Mouse (Mus musculus): Measurements from ENCODE around the gene Ccdc163.

Ccdc163 gene

DNA sequence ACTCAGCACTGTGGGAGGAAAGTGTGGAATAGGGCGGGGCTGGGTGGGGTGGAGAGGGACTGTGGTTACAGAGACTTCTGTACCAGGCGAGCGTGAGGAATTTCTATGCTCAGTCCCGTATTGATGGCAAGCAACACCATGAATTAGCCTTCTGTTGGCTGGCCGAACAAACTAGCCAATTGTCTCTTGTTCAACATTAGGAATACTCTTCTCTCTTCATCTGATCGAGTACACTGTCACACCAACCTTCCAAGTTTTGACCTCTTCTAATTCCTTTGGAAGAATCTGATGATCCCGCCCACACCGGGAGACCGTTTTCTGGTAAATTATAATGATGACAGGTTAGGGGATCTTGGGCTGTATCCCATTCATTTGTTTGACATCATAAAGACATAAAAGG lies 643 bp upstream of the Ccdc163 start:
- DNase-seq = peak; percentile 61

DNA sequence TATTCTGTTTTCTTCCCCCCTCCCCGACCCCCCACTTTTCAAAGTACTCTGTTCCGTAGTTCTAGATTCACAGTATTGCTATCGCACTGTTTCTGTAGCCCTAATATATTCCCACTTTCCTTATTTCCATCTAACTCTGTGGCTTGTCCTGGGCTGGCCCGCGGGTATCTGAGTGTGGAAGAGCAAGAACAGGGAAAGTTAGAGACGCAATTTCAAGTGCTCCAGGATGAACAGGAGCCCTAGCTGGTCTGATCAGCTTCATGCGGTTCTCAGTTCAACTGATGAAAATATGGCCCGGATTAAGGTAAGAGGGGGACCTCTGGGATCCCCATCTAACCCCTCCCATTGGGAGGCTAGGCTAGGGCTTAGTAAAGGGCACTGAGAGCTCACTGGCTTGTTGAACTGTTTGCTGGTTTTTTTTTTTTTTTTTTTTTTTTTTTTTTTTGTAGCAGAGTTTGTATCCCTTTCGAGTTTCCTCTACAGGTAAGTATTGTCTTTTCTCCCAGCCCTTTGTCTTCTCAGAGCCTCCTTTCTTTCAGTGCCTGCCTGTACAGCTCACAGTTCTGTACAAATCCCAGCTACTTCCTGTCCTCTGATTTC lies 582 bp downstream of the Ccdc163 start:
- DNase-seq = peak; percentile 48

DNA sequence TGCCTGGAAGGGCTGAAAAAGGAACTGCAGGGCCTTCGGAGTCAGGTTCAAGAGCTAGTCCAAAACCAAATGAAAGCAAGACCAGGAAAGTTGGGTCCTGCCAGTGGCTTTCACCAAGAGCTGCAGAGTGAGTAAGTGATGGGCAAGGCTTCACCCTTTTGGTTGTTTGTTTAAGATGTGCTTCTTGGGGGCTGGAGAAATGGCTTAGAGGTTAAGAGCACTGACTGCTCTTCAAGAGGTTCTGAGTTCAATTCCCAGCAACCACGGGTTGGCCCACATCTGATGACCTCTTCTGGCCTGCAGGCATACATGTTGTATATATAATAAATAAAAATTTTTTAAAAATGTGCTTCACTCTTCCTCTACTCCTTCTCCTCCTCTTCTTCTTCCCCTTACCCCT lies 1.8 kb downstream of the Ccdc163 start:
- DNase-seq = no peak

- peak; percentile 54 for DNase-seq
These were observed 4.2 kb downstream of the Ccdc163 start for GRCm38 (mm10) chr4:116712536-116712935.

- DNase-seq = peak; percentile 79
These were observed 11.1 kb downstream of the Ccdc163 start for GRCm38 (mm10) chr4:116719396-116719795.

GRCm38 (mm10) chr4:116720343-116721097 lies 12.2 kb downstream of the Ccdc163 start, which contains the start of gene Tesk2:
Gene Tesk2 (plus strand): TSS chr4:116720948.
- DNase-seq = peak; percentile 95

DNA sequence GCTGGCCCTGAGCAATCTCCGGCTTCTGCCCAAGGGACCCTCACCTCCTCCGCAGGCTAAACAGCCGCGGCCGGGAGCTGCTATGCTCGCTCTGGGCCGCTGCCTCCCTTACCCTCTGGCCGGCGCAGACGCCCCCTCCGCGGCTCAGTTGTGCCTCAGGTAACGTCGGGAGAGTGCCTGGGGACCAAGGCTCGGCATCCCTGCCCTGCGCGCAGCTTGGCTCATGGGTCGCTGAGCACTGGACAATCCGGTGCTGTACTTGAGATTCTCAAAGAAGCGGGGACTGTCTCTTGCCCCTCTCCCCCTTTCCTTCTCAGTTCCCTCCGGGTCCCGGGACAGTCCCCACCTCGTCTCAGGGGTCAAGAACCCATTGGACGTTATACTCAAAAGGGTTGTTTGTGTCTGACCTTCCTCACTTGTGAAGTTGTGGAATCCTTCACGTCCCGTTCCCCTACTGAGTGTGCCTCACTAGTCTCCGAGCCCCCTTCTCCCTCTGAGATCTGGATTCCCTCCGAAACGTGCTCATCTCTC lies 12.9 kb downstream of the Ccdc163 start:
- DNase-seq = no peak

DNA sequence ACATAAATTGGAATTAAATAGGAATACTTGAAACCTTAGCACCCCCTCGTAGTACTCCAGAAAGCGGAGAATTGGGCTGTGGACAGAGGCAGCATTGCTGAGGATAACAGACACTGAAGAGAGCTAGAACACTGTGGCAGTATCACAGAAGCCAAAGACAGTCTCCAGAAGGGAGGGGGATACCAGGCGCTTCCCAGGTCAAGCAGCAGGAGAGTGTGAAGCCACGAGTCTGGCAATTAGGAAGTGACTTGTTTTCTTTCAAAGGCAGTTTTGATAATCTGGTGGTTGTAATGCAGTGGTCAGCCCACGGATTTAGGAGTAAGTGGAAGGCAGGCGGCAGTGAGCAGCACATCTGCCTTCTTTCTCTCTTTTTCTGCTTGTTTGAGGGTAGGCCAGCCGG lies 13.9 kb downstream of the Ccdc163 start:
- no peak for DNase-seq

GRCm38 (mm10) chr4:116725444-116725843 lies 17.1 kb downstream of the Ccdc163 start:
- DNase-seq = no peak

DNA sequence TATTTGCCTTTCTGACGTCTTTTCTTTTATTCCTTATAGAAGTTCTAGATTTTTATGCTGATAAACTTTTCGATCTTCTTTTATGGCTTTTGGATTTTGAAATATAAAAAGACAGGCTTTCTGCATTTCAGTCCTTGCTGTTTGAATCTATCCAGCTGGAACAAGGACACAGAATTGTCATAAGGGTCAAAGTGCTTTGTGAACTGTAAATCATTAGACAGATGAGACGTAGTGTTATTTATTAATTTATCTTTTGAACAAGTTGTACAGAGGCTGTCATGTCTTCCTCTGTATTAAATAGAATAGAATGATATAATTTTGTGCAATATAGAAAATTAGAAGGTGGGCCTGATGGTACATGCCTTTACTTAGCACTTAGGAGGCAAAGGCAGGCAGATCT lies 19.1 kb downstream of the Ccdc163 start:
- no peak for DNase-seq

- no peak for DNase-seq
These were observed 21.2 kb downstream of the Ccdc163 start for GRCm38 (mm10) chr4:116729532-116729931.

GRCm38 (mm10) chr4:116731077-116731476 lies 22.8 kb downstream of the Ccdc163 start:
- DNase-seq = no peak

DNA sequence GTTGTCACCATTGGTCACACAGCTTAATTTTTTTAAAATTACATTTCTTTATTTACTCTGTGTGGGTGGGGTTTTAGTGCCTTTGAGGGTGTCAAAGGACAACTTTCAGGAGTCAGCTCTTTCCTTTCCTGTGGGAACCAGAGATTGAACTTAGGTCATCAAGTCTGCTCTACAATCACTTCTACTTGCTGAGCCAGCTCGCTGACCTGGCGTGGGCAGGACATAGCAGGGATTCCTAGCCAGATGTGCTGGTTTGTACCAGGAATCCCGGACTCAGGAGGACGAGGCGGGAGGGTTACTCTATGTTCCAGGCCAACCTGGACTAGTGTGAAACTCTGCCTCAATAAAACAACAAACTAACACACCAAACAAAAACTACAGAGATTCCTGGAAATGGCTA lies 24.0 kb downstream of the Ccdc163 start:
- no peak for DNase-seq

DNA sequence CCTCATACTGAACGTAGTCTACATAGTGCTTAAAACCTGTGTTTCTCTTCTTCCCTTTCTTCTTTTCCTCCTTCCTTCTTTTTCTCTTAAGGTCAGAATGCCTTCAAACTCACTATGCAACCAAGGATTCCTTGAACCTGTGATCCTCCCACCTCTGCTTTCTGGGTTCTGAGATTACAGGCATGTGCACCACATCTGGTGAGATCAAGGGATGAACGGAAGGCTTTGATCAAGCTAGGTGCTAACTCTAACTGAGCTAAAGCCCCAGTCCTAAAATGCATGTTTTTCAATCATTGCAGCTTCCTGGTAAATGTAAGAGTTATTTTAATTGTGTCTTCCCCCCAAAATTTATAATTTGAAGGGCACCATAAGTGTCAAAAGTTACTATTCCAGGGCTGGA lies 26.7 kb downstream of the Ccdc163 start:
- DNase-seq = no peak

- DNase-seq = no peak
These were observed 30.9 kb downstream of the Ccdc163 start for GRCm38 (mm10) chr4:116738972-116739751.

DNA sequence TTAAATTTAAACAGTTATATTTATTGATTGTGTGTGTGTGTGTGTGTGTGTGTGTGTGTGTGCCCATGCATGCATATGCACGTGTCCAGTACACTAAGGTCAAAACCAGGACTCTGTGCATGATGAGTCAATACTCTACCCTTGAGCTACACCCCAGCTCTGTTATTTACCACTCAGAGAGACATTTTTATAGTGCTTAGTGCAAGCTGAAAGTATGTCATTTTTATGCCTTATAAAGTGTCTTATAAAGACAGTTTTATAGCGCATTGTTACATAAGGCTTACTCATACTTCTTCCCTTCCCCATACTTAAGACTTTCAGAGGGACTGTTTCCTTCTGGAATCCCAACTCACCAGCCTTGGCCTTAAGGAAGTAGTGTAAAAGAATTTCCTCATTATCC lies 41.4 kb downstream of the Ccdc163 start:
- DNase-seq = no peak

DNA sequence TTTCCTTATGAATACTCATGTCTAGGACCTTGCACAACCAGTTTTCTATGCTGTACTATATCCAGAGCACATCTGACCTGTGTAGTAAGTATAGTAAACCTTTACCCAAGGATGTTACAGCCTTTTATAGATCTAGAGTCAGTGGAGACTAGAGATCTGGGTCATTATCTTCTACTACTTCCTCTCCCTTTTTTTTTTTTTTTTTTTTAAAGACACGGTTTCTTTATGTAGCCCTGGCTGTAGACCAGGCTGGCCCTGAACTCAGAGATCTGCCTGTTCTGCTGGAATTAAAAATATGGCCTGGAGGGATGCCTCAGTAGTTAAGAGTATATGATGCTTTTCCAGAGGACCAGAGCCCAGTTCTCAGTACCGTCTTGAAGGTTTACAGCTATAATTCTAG lies 53.6 kb downstream of the Ccdc163 start:
- DNase-seq = no peak

DNA sequence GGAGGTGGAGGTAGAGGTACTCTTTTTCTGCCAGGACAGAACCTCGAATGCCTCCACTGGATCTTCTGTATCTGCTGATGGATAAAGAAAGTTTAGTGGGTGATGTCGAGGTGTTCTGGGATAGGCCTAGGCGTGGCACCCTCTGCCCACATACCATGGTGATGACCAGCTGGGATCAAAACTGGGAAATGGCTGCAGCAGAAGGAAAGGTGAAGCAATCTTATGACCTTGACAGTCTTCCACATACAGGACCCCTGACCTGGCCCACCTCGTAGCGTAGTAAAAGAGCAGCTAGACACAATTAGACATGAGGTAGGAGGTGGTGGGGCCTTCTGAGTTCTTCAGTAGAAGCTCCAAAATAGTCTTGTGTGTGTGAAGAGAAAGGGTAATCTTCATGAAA lies 55.7 kb downstream of the Ccdc163 start:
- no peak for DNase-seq

DNA sequence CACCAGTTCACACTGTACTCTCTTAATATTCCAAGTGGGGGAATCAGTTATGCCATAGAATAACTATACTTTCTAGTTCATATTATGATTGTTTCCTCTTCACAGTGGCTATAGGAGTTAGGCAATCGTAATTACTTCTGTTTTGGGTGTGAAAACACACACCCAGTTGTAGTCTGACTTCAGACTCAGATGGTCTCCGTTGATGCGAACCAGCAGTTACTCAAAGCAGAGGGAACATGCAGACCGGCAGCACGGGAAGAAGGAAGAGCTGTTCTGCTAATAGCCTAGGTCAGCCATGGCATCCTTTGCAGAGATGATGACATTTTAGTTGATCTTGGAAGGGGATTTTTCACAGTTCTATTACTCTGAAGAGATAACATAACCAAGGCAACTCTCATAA lies 60.2 kb downstream of the Ccdc163 start:
- DNase-seq = no peak

GRCm38 (mm10) chr4:116769060-116769459 lies 60.8 kb downstream of the Ccdc163 start:
- no peak for DNase-seq

DNA sequence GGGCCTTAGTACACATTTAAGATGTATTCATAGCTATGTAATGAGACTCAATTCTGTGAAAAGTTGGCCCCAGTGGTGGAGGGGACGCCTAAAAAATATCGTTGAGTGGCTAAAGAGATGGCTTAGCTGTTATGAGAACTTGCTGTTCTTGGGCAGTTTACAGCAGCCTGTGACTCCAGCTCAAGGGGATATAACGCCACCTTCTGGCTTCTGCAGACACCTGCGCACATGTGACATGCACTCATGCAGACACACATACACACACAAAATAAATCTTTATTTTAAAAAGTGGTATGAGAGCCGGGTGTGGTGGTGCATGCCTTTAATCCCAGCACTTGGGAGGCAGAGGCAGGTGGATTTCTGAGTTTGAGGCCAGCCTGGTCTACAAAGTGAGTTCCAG lies 68.1 kb downstream of the Ccdc163 start:
- no peak for DNase-seq

GRCm38 (mm10) chr4:116777079-116777478 lies 68.8 kb downstream of the Ccdc163 start:
- DNase-seq = no peak

DNA sequence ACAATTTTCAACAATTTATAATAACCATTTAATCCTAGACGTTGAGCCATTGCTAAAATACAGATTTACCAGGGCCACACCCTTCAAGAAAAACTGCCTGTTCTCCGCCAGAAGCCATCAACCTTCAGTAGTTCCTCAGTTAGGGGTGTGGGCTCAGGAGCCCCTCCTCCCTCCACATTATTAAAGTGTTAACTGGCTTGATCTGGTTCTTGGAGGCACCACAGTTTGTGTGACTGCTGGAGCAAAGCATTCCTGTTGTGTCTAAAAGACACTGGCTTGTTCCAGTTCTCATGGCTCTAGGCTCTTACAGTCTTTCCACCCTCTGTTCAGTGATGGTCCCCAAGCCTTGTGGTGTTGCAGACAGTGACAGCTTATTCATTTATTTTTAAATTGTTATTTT lies 72.2 kb downstream of the Ccdc163 start:
- DNase-seq = no peak

GRCm38 (mm10) chr4:116781366-116781765 lies 73.1 kb downstream of the Ccdc163 start:
- DNase-seq = no peak

All from cerebellum, adult 9-11 months (tissue).